Mouse (Mus musculus): ENCODE data around the gene Rhobtb1. TPM values are rescaled to one million over a fixed set of nuclear protein-coding genes. Genes with fewer than 3 reads are reported as not detected.

Rhobtb1 gene
- polyA plus RNA-seq, 1 experiment from 2014 or later, result 28.4 TPM

DNA sequence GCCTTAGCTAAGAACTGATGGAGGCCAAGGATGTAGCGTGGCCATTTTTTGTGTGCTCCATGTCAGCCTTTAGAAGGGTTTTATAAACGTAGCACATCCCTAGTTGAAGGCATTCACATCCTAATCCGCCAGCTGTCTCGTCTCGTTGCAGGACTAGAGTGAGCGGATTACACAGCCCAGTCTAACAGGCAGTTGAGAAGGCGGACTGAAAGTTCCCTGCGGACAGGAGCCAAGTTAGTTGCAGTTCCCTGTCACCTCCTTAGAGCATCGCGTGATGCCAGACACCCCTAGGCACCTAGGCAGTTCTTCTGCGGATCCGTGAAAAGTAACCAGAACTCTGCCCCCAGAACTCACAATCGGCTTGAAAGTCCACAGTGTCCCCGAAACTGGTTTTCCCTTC lies 60.7 kb downstream of the Rhobtb1 start:
- H3K4me2 ChIP-seq (replicated peaks), result peak overlapping the region; percentile 78
- peak overlapping the region; percentile 94 for H3K9ac ChIP-seq
- H3K4me3 ChIP-seq (replicated peaks), result peak overlapping the region; percentile 83
- H3K36me3 ChIP-seq, result peaks cover 10% of the 10 kb centered on the region
- no peak for ATAC-seq (ENCODE audit: insufficient number of reproducible peaks, low FRiP score, low TSS enrichment, low read depth)
- WGBS, result 4% methylated on average over 14 of the region's 14 CpGs
- no peaks in the 10 kb centered on the region for H3K27me3 ChIP-seq
- peaks cover 17% of the 10 kb centered on the region; the same call in 1 of the 2 replicates for H3K4me1 ChIP-seq
- no peaks in the 10 kb centered on the region for H3K9me3 ChIP-seq (replicated peaks)
- H3K27ac ChIP-seq (replicated peaks), result peak overlapping the region; percentile 98

DNA sequence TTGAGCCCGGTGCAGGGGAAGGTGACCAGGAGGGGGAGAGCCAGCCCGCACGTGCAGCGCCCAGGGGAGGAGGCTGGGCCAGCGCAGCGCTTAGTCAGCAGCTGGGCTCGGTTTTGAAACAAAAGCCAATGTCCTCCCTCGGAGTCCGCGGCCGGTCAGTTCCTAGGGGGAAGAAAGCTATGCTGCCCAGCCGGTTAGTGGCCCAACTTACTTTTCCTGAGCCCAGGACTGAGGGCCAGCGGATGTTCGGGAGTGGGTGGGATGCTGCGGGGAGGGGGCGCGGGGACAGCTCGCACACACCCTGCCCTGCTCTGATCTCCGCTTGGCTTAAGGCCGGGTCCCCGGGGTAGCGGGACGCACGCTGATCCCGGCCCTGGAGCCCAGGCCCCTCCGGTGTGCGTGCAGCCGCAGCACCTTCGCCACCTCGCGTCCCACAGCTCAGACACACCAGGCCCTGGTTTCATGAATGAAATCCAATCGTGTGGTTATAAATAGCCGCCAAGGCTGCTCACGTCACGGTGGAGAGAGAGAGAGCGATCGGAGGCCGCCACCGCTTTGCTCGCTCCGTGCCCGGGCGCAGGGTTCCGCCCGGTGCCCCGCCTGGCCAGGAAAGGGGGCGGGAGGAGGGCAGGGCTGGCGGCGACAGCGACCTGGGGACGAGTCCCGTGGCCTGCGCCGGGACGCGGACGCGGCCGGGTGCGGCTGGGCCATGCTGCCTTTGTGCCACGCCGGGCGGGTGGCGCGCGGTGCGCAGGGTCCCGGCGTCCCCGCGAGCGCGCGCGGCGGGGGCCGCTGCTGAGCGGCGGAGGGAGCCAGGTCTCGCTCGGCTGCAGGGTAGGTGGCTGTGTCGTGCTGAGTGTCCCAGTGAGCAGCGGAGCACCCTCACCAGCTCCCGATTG lies 61.6 kb downstream of the Rhobtb1 start, which contains the start of gene A930033H14Rik:
TSS of gene A930033H14Rik (minus strand) at position 557 of the 899 bp plus-strand sequence.
- H3K27ac ChIP-seq (replicated peaks), result peak within 1 kb of the TSS; percentile 98
- H3K9me3 ChIP-seq (replicated peaks), result no peaks in the 10 kb centered on the region
- H3K4me3 ChIP-seq (replicated peaks), result peak within 1 kb of the TSS; percentile 83
- no peaks in the 10 kb centered on the region for H3K27me3 ChIP-seq
- peaks cover 17% of the 10 kb centered on the region; the same call in 1 of the 2 replicates for H3K4me1 ChIP-seq
- H3K36me3 ChIP-seq, result peaks cover 16% of the 10 kb centered on the region
- H3K9ac ChIP-seq, result peak within 1 kb of the TSS; percentile 94
- 0% methylated on average over 78 of the region's 84 CpGs for WGBS
- peak; percentile 89 for ATAC-seq (ENCODE audit: insufficient number of reproducible peaks, low FRiP score, low TSS enrichment, low read depth)
- H3K4me2 ChIP-seq (replicated peaks), result peak within 1 kb of the TSS; percentile 78

DNA sequence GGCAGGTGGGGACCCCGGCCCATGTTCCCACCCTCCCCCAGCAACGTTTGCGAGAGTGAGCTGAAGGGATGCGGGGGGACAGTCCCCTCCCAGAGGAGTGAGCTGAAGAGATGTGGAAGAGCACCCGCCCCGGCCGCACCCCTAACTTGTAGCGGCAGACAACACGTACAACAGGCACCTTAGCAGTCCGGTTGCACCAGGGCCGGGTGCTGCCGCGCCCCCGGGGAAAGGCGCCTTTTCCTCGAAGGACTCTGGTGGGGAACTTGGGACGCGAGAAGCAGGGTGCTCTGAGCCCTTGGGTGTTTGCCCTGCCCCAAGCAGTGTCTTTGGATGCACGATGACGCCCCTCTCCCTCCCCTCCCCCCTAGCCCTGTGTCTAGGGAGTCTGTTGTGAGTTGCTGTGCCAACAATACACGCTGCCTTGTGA lies 62.2 kb downstream of the Rhobtb1 start:
- peak overlapping the region; percentile 98 for H3K27ac ChIP-seq (replicated peaks)
- 1% methylated on average over 21 of the region's 21 CpGs for WGBS
- H3K27me3 ChIP-seq, result no peaks in the 10 kb centered on the region
- H3K9me3 ChIP-seq (replicated peaks), result no peaks in the 10 kb centered on the region
- H3K9ac ChIP-seq, result peak overlapping the region; percentile 94
- peaks cover 23% of the 10 kb centered on the region for H3K36me3 ChIP-seq
- peak; percentile 67 for ATAC-seq (ENCODE audit: insufficient number of reproducible peaks, low FRiP score, low TSS enrichment, low read depth)
- peak overlapping the region; percentile 83 for H3K4me3 ChIP-seq (replicated peaks)
- H3K4me2 ChIP-seq (replicated peaks), result peak overlapping the region; percentile 78
- H3K4me1 ChIP-seq, result peaks cover 17% of the 10 kb centered on the region; the same call in 1 of the 2 replicates

DNA sequence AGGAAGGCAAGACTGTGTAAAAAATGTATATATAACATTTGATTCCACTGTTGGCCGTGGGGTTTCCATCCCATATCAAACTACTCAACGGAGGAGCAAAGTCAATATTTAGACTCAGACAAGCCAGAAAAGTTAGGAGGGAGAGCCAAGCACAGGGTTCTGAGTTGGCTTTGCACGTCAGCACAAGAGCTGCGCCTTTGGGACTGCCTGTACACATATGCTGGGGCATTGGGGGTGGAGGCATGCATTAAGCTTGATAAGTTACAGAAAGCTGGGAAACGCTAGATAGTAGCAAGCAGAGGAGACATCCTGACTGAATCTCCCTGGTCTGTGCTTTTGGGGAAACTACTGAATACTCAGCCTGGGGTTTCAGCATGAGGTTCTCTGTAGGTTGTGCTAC lies 62.8 kb downstream of the Rhobtb1 start:
- WGBS, result 14% methylated on average over 5 of the region's 5 CpGs
- ATAC-seq (ENCODE audit: insufficient number of reproducible peaks, low FRiP score, low TSS enrichment, low read depth), result no peak
- H3K4me3 ChIP-seq (replicated peaks), result peak overlapping the region; percentile 83
- peak overlapping the region; percentile 78 for H3K4me2 ChIP-seq (replicated peaks)
- peak overlapping the region; percentile 98 for H3K27ac ChIP-seq (replicated peaks)
- peaks cover 26% of the 10 kb centered on the region for H3K36me3 ChIP-seq
- H3K9ac ChIP-seq, result peak overlapping the region; percentile 94
- no peaks in the 10 kb centered on the region for H3K9me3 ChIP-seq (replicated peaks)
- no peaks in the 10 kb centered on the region for H3K27me3 ChIP-seq
- H3K4me1 ChIP-seq, result peaks cover 17% of the 10 kb centered on the region; the same call in 1 of the 2 replicates

DNA sequence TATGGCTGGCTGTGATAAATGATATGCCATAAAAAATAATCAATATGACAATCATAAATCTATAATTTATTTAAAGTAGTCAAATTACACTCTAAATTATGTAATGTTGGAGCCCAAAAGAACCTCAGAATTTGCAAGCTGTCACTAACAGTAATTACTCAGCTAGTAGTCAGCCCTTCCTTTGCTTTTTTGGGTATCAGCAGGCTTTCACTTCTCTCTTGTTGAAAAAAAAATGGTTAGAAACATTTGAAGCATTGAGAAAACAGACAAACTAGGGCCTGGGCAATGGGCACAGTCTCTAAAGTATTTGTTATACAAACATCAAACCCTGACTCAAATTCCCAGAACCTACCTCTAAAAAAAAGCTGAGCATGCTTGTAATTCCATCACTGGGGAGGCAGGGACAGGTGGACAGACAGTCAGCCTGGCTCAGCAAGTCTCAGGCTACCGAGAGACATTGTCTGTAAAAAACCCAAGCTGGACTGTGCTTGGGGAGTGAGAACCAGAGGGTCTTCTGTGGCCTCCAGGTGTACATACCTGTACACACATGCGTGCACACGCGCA lies 66.0 kb downstream of the Rhobtb1 start:
- 93% methylated on average over 4 of the region's 4 CpGs for WGBS
- H3K36me3 ChIP-seq, result peaks cover 23% of the 10 kb centered on the region; the same call in 1 of the 2 replicates
- no peaks in the 10 kb centered on the region for H3K27me3 ChIP-seq
- H3K9ac ChIP-seq, result no peak overlapping the region
- H3K4me2 ChIP-seq (replicated peaks), result no peak overlapping the region
- no peak overlapping the region for H3K27ac ChIP-seq (replicated peaks)
- no peaks in the 10 kb centered on the region for H3K9me3 ChIP-seq (replicated peaks)
- peaks cover 15% of the 10 kb centered on the region for H3K4me1 ChIP-seq
- no peak overlapping the region for H3K4me3 ChIP-seq (replicated peaks)
- ATAC-seq (ENCODE audit: insufficient number of reproducible peaks, low FRiP score, low TSS enrichment, low read depth), result no peak

DNA sequence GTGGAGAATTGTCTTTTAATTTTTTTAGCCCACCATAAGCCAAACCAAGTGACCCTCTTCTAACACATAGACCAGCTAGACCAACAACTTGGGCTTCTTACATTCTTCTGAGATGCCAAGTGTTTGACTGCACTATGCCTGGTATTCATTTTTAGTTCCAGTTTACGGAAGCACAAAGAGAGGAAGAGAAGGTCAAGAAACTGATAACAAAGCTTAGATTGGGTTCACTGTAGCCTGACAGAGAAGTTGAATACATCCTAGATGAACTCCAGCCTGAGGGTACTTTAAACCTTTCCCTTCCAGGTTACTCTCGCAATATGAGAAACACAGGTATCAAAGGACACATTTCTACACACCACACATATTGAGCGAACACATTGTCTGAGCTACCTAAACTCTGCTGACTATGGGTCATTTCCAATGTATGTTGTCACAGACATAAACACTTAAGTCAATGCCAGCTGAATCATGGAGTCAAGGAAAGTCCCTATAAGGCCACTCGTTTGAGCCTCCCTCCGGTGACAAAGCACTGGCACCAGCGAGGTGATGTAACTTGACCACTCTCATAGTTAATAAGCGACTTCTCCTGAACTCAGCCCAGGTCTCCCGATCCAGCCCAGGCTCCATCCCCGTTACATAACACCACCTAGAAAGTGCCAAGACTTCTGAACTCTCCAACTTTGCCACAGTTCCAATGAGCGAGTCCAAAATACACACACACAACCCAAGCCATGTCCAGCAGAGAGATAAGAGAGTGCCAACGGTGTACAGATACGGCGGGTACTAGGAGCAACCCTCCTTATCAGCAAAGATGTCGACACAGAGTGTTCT lies 67.4 kb downstream of the Rhobtb1 start:
- ATAC-seq (ENCODE audit: insufficient number of reproducible peaks, low FRiP score, low TSS enrichment, low read depth), result no peak
- Histone ChIP-seq H3K4me3 (replicated peaks) (no peak overlapping the region), H3K36me3 (peaks cover 25% of the 10 kb centered on the region), H3K27ac (replicated peaks) (no peak overlapping the region), H3K27me3 (no peaks in the 10 kb centered on the region), H3K9ac (no peak overlapping the region), H3K9me3 (replicated peaks) (no peaks in the 10 kb centered on the region), H3K4me2 (replicated peaks) (no peak overlapping the region), H3K4me1 (peaks cover 13% of the 10 kb centered on the region)
- 84% methylated on average over 14 of the region's 14 CpGs for WGBS

DNA sequence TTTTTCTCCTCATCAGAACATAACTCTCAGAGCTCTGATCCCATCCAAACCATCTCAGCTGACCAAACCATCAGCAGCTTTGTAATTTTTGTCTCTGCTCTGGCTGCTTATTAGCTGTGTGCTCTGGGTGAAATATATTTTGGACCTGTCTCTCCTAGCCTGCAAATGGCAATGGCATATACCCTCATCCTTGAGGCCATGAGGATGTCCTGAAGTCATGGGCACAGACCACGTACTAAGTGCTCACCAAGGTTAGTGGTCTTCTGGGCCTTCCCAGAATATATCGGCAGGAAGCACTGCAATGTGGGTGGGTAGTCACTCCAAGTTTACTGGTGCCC lies 68.0 kb downstream of the Rhobtb1 start:
- H3K4me3 ChIP-seq (replicated peaks), result no peak overlapping the region
- peaks cover 7% of the 10 kb centered on the region for H3K4me1 ChIP-seq
- ATAC-seq (ENCODE audit: insufficient number of reproducible peaks, low FRiP score, low TSS enrichment, low read depth), result no peak
- H3K9ac ChIP-seq, result no peak overlapping the region
- no peaks in the 10 kb centered on the region for H3K9me3 ChIP-seq (replicated peaks)
- H3K36me3 ChIP-seq, result peaks cover 27% of the 10 kb centered on the region
- H3K27ac ChIP-seq (replicated peaks), result no peak overlapping the region
- no peaks in the 10 kb centered on the region for H3K27me3 ChIP-seq
- WGBS, result 82% methylated on average over 2 of the region's 2 CpGs
- no peak overlapping the region for H3K4me2 ChIP-seq (replicated peaks)

DNA sequence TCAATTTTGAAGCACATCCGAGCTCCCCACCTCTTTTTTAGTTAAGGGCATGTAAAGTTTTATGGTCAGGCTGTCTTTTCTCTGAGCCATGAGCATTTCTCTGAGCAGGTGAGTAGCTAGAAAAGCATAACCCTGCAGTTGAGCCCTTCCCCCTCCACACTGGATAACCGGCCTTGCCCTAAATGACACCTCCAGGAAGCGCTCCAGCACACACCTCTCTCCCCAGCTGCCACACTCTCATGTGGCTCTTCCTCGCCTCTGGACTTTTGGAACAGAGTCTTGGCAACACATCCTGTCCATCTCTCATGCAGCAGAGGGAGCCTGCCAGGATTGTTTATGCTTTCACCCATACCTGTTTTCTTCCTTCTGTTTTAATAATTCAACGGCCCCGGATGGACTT lies 69.1 kb downstream of the Rhobtb1 start:
- no peak overlapping the region; the same call in 1 of the 2 replicates for H3K27ac ChIP-seq (replicated peaks)
- peaks cover 5% of the 10 kb centered on the region; the same call in 1 of the 2 replicates for H3K4me1 ChIP-seq
- H3K4me2 ChIP-seq (replicated peaks), result no peak overlapping the region
- no peak overlapping the region for H3K9ac ChIP-seq
- WGBS, result 79% methylated on average over 6 of the region's 6 CpGs
- H3K9me3 ChIP-seq (replicated peaks), result no peaks in the 10 kb centered on the region
- H3K27me3 ChIP-seq, result no peaks in the 10 kb centered on the region
- ATAC-seq (ENCODE audit: insufficient number of reproducible peaks, low FRiP score, low TSS enrichment, low read depth), result no peak
- H3K36me3 ChIP-seq, result peaks cover 27% of the 10 kb centered on the region
- H3K4me3 ChIP-seq (replicated peaks), result no peak overlapping the region

DNA sequence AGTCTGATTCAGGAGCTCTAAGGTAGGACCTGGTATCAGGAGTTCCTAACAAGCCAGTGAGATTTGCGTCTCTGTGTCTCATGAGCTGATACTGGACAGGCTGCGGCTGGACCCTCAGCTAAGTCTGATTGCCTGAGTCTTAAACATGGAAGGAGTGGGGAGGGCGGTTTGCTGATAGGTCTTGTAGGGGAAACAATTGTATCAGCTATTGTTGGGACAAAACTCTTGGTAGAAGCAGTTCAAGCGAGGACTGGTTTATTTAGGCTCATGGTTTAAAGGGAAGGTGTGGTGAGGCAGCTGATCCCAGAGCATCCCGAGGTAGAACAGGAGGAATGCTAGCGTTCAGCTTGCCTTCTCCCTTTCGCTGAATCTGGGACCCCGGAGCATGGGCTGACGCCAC lies 69.9 kb downstream of the Rhobtb1 start:
- Histone ChIP-seq H3K36me3 (peaks cover 27% of the 10 kb centered on the region), H3K4me3 (replicated peaks) (no peak overlapping the region), H3K9ac (no peak overlapping the region), H3K27ac (replicated peaks) (no peak overlapping the region), H3K27me3 (no peaks in the 10 kb centered on the region), H3K9me3 (replicated peaks) (no peaks in the 10 kb centered on the region), H3K4me2 (replicated peaks) (no peak overlapping the region), H3K4me1 (peaks cover 5% of the 10 kb centered on the region; the same call in 1 of the 2 replicates)
- ATAC-seq (ENCODE audit: insufficient number of reproducible peaks, low FRiP score, low TSS enrichment, low read depth), result no peak
- 91% methylated on average over 9 of the region's 9 CpGs for WGBS

DNA sequence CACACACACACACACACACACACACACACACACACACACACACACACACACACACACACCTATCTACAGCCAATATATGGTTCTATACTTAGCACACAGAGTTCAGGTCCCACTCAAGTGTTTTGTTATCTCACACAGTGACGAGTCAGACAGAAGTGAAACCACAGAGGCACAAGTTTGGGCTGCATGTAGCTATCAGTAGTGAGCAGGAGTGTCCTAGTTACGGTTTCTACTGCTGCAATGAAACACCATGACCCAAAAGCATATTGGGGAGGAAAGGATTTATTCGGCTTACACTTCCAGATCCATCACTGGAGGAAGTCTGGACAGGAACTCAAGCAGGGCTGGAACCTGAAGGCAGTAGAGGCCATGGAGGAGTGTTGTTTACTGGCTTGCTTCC lies 70.7 kb downstream of the Rhobtb1 start:
- H3K27me3 ChIP-seq, result no peaks in the 10 kb centered on the region
- no peaks in the 10 kb centered on the region for H3K9me3 ChIP-seq (replicated peaks)
- H3K27ac ChIP-seq (replicated peaks), result no peak overlapping the region
- no peak overlapping the region for H3K4me3 ChIP-seq (replicated peaks)
- peaks cover 20% of the 10 kb centered on the region for H3K36me3 ChIP-seq
- H3K9ac ChIP-seq, result no peak overlapping the region
- no peak for ATAC-seq (ENCODE audit: insufficient number of reproducible peaks, low FRiP score, low TSS enrichment, low read depth)
- 83% methylated on average over 3 of the region's 3 CpGs for WGBS
- peaks cover 5% of the 10 kb centered on the region; the same call in 1 of the 2 replicates for H3K4me1 ChIP-seq
- no peak overlapping the region for H3K4me2 ChIP-seq (replicated peaks)

DNA sequence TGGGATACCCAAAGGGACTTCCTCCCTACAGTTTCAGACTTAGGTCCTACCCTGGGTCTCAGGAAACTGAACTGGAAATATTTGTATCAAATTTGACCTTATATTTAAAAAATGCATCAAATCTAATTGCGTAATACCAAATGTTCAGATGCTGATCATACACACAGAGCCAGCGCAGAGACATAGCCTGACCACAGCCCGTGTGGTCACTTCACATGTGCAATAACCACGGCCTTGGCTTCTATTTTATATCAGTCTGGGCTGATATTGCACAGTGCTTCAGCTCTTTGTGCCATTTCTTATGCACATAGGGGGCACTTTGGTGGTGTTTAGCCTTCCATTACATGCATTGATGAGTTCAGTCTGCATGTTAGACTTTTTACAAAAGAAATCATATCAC lies 72.0 kb downstream of the Rhobtb1 start:
- no peak overlapping the region for H3K9ac ChIP-seq
- no peak overlapping the region for H3K4me2 ChIP-seq (replicated peaks)
- 88% methylated on average over 4 of the region's 4 CpGs for WGBS
- peaks cover 10% of the 10 kb centered on the region for H3K36me3 ChIP-seq
- ATAC-seq (ENCODE audit: insufficient number of reproducible peaks, low FRiP score, low TSS enrichment, low read depth), result no peak
- H3K9me3 ChIP-seq (replicated peaks), result no peaks in the 10 kb centered on the region
- H3K27me3 ChIP-seq, result no peaks in the 10 kb centered on the region
- no peak overlapping the region for H3K4me3 ChIP-seq (replicated peaks)
- H3K4me1 ChIP-seq, result peaks cover 5% of the 10 kb centered on the region; the same call in 1 of the 2 replicates
- H3K27ac ChIP-seq (replicated peaks), result no peak overlapping the region

Measured in embryonic facial prominence, embryonic 15.5 days (tissue).